Mouse (Mus musculus): ENCODE results near the gene Gtsf1.
"Not testable (repeated sequence)": the region's sequence is repeated elsewhere in the genome, so short reads cannot be mapped to it uniquely, and the experiment has no call there.

- TF ChIP-seq TCF12 (IDR thresholded peaks at IDR 0.05; ENCODE audit: insufficient read depth, poor library complexity, severe bottlenecking); MAX (IDR thresholded peaks at IDR 0.05; ENCODE audit: low read depth); POLR2A (IDR thresholded peaks at IDR 0.05; ENCODE audit: insufficient read length, low read depth); E2F4 (IDR thresholded peaks at IDR 0.05; ENCODE audit: insufficient read depth); REST (IDR thresholded peaks at IDR 0.05; ENCODE audit: insufficient read depth, insufficient read length); MYOG (IDR thresholded peaks at IDR 0.05; ENCODE audit: control insufficient read depth in 1 of 3, insufficient read depth in 1 of 3, insufficient read length in 2 of 3, low read depth in 2 of 3); TCF3 (IDR thresholded peaks at IDR 0.05; ENCODE audit: insufficient read length, low read depth); CEBPB (IDR thresholded peaks at IDR 0.05; ENCODE audit: insufficient read depth, poor library complexity, severe bottlenecking): not testable (repeated sequence)
Measured at GRCm38 (mm10) chr15:103445966-103446365, 15.7 kb upstream of the Gtsf1 start.
